Mouse (Mus musculus): Measurements from ENCODE around the gene Gm4559. TPM values are rescaled to one million over a fixed set of nuclear protein-coding genes. Genes with fewer than 3 reads are reported as not detected.
"Not testable (repeated sequence)": the region's sequence is repeated elsewhere in the genome, so short reads cannot be mapped to it uniquely, and the experiment has no call there.

Gm4559 gene
- not detected in 2 replicates for total RNA-seq (2014; rRNA removed)
- not detected in 2 replicates for polyA plus RNA-seq (2015; fragmentation: Nextera tagmentation; extraction: Ambion mirVana)

GRCm38 (mm10) chr7:142274263-142274662 lies at the start of gene Gm4559:
Gene Gm4559 (minus strand): TSS chr7:142274363.
- DNase-seq (ENCODE audit: low spot score); H3K27me3 ChIP-seq (ENCODE audit: insufficient read depth, low read length); H3K4me3 ChIP-seq (ENCODE audit: low read depth, low read length); H3K9me3 ChIP-seq (ENCODE audit: low read length); H3K27ac ChIP-seq (ENCODE audit: low read depth, low read length); H3K4me2 ChIP-seq (ENCODE audit: low read depth, low read length, poor library complexity, severe bottlenecking); H3K9ac ChIP-seq (replicated peaks; ENCODE audit: low read length, poor library complexity, severe bottlenecking); H3K4me1 ChIP-seq (ENCODE audit: insufficient read depth, low read length); H3K36me3 ChIP-seq (ENCODE audit: insufficient read depth, low read length); ATAC-seq (ENCODE audit: low FRiP score): not testable (repeated sequence)

- Histone ChIP-seq H3K9ac (replicated peaks; ENCODE audit: low read length, poor library complexity, severe bottlenecking) (no peak overlapping the region), H3K27ac (ENCODE audit: low read depth, low read length) (no peak overlapping the region), H3K27me3 (ENCODE audit: insufficient read depth, low read length) (no peaks in the 10 kb centered on the region), H3K9me3 (ENCODE audit: low read length) (no peaks in the 10 kb centered on the region), H3K4me2 (ENCODE audit: low read depth, low read length, poor library complexity, severe bottlenecking) (no peak overlapping the region), H3K4me1 (ENCODE audit: insufficient read depth, low read length) (no peaks in the 10 kb centered on the region), H3K4me3 (ENCODE audit: low read depth, low read length) (no peak overlapping the region), H3K36me3 (ENCODE audit: insufficient read depth, low read length) (no peaks in the 10 kb centered on the region)
- 90% methylated on average over 12 of the region's 12 CpGs for WGBS
- DNase-seq (ENCODE audit: low spot score) (no peak), ATAC-seq (ENCODE audit: low FRiP score) (no peak)
- TF ChIP-seq CTCF (IDR thresholded peaks at IDR 0.05): no peak
Measured at GRCm38 (mm10) chr7:142323396-142324117, 49.4 kb upstream of the Gm4559 start.

GRCm38 (mm10) chr7:142322641-142323040 lies 48.5 kb upstream of the Gm4559 start:
- no peak overlapping the region for H3K4me2 ChIP-seq (ENCODE audit: low read depth, low read length, poor library complexity, severe bottlenecking)
- H3K27me3 ChIP-seq (ENCODE audit: insufficient read depth, low read length): no peaks in the 10 kb centered on the region
- no peak overlapping the region for H3K27ac ChIP-seq (ENCODE audit: low read depth, low read length)
- 94% methylated on average over 6 of the region's 6 CpGs for WGBS
- no peak overlapping the region for H3K9ac ChIP-seq (replicated peaks; ENCODE audit: low read length, poor library complexity, severe bottlenecking)
- DNase-seq (ENCODE audit: low spot score): no peak
- no peak for ATAC-seq (ENCODE audit: low FRiP score)
- H3K36me3 ChIP-seq (ENCODE audit: insufficient read depth, low read length): no peaks in the 10 kb centered on the region
- H3K9me3 ChIP-seq (ENCODE audit: low read length): no peaks in the 10 kb centered on the region
- no peaks in the 10 kb centered on the region for H3K4me1 ChIP-seq (ENCODE audit: insufficient read depth, low read length)
- H3K4me3 ChIP-seq (ENCODE audit: low read depth, low read length): no peak overlapping the region
- no peak for TF ChIP-seq CTCF (IDR thresholded peaks at IDR 0.05)

- H3K27me3 ChIP-seq (ENCODE audit: insufficient read depth, low read length); H3K36me3 ChIP-seq (ENCODE audit: insufficient read depth, low read length); ATAC-seq (ENCODE audit: low FRiP score); H3K4me2 ChIP-seq (ENCODE audit: low read depth, low read length, poor library complexity, severe bottlenecking); H3K4me3 ChIP-seq (ENCODE audit: low read depth, low read length); H3K27ac ChIP-seq (ENCODE audit: low read depth, low read length); H3K9ac ChIP-seq (replicated peaks; ENCODE audit: low read length, poor library complexity, severe bottlenecking); H3K9me3 ChIP-seq (ENCODE audit: low read length); DNase-seq (ENCODE audit: low spot score); H3K4me1 ChIP-seq (ENCODE audit: insufficient read depth, low read length): not testable (repeated sequence)
- WGBS: 61% methylated on average over 3 of the region's 10 CpGs
Measured at GRCm38 (mm10) chr7:142321637-142322306, 47.6 kb upstream of the Gm4559 start.

GRCm38 (mm10) chr7:142320906-142321305 lies 46.7 kb upstream of the Gm4559 start:
- no peak overlapping the region for H3K4me2 ChIP-seq (ENCODE audit: low read depth, low read length, poor library complexity, severe bottlenecking)
- no peak for TF ChIP-seq CTCF (IDR thresholded peaks at IDR 0.05)
- ATAC-seq (ENCODE audit: low FRiP score) (no peak), DNase-seq (ENCODE audit: low spot score) (no peak)
- no peak overlapping the region for H3K4me3 ChIP-seq (ENCODE audit: low read depth, low read length)
- no peaks in the 10 kb centered on the region for H3K36me3 ChIP-seq (ENCODE audit: insufficient read depth, low read length)
- no peaks in the 10 kb centered on the region for H3K9me3 ChIP-seq (ENCODE audit: low read length)
- H3K4me1 ChIP-seq (ENCODE audit: insufficient read depth, low read length): no peaks in the 10 kb centered on the region
- H3K27ac ChIP-seq (ENCODE audit: low read depth, low read length): no peak overlapping the region
- H3K27me3 ChIP-seq (ENCODE audit: insufficient read depth, low read length): no peaks in the 10 kb centered on the region
- 46% methylated on average over 2 of the region's 2 CpGs for WGBS
- no peak overlapping the region for H3K9ac ChIP-seq (replicated peaks; ENCODE audit: low read length, poor library complexity, severe bottlenecking)

DNA sequence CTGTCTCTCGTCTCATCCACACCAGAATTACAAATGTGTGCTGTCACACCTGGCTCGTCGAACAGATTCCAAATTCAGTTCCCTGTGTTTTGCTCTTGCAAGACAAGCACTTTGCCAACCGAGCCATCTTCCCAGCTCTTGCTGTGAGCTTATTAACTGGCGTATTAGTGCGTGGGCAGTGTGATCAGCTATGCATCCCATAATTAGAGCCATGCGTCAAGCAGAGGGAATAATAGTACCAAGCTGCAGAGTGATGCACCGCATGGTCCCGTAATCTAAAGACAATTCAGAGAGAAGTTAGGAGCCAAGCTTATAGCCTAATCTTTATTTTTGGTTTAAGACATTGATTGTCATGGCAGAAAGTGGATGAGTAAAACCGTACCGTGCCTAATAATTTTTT lies 45.0 kb upstream of the Gm4559 start:
- no peaks in the 10 kb centered on the region for H3K9me3 ChIP-seq (ENCODE audit: low read length)
- no peak for TF ChIP-seq CTCF (IDR thresholded peaks at IDR 0.05)
- no peaks in the 10 kb centered on the region for H3K36me3 ChIP-seq (ENCODE audit: insufficient read depth, low read length)
- no peak overlapping the region for H3K4me3 ChIP-seq (ENCODE audit: low read depth, low read length)
- no peak overlapping the region for H3K4me2 ChIP-seq (ENCODE audit: low read depth, low read length, poor library complexity, severe bottlenecking)
- DNase-seq (ENCODE audit: low spot score): peak; percentile 47
- ATAC-seq (ENCODE audit: low FRiP score): no peak
- H3K9ac ChIP-seq (replicated peaks; ENCODE audit: low read length, poor library complexity, severe bottlenecking): no peak overlapping the region
- no peak overlapping the region for H3K27ac ChIP-seq (ENCODE audit: low read depth, low read length)
- 71% methylated on average over 11 of the region's 11 CpGs for WGBS
- no peaks in the 10 kb centered on the region for H3K27me3 ChIP-seq (ENCODE audit: insufficient read depth, low read length)
- H3K4me1 ChIP-seq (ENCODE audit: insufficient read depth, low read length): no peaks in the 10 kb centered on the region
